Mouse (Mus musculus) adrenal gland, postnatal 14 days (tissue): ENCODE measurements at regions not wholly inside any gene's neighbourhood (a gene's known extent, or its start where the extent isn't known, plus 50 kb on each side); places are given as distances from the start of the nearest gene placed in this dataset.
A peak's percentile ranks its signal among the peaks of the same experiment; 100 is the strongest.
"Not testable (repeated sequence)": the region's sequence is repeated elsewhere in the genome, so short reads cannot be mapped to it uniquely, and the experiment has no call there.

Source experiments
- DNase-seq: peaks from one replicate; pipeline ENCODE4 v3.0.0; 2021; ENCODE audit warnings: mixed read lengths

DNA sequence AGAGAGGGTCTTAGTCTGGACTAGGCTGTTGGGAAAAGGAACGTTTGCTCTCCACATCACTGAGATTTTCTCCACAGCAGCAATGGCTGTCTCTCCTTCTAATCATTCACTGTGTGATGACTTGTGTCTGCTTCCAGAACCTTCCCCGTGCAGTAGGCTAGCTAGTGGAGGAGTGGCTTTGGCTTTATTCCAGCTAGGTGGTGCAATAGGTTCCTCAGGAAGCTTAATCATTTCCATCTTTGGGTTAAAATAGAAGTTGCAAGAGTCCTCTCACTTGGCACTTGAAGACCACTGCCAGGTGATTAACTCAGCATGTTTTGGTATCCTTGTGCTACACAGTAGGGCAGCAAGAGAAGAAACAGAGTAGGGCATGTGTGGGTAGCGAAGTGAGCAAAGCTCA, 314.2 kb upstream of the Cdh4 start:
- no peak for DNase-seq

DNA sequence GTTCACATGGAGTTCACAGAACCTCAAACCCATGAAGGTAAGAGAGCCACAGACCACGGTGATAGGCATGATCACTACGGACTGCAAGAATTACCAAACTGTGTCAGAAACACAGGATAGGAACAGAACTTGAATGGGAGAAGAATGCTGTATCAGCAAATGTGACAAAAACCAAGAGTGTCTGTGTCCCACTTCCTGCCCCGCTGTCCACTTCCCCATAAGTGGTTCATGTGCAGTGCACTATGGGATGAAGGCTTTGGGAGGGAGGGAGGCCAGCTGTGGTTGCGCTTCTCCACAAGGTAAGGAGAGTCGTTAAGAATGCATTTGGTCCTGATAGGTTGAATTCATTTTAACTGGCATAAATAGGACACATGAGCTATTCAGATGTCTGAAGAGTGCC, 313.8 kb upstream of the Cdh4 start:
- DNase-seq: no peak

DNA sequence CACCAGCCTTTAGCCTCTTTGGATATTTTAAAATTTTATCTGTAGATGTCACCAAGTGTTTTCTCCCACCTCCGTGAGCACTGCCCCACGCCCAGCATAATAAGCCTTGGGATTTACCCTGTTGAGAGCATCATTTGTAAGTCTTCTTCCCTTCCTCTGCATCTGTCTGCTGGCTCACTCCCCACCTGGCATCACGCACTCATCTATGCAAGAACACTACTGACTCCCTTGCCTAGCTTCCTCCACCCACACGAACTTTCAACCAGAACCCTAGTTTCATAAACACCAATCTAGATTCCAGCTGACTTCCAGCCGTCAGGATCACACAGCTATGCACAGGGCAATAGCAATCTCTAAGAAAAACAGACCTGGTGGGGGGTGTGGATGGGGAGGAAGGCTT, 311.2 kb upstream of the Cdh4 start:
- no peak for DNase-seq

- no peak for DNase-seq
Observed at GRCm38 (mm10) chr2:179142313-179142712, 299.9 kb upstream of the Cdh4 start.

DNA sequence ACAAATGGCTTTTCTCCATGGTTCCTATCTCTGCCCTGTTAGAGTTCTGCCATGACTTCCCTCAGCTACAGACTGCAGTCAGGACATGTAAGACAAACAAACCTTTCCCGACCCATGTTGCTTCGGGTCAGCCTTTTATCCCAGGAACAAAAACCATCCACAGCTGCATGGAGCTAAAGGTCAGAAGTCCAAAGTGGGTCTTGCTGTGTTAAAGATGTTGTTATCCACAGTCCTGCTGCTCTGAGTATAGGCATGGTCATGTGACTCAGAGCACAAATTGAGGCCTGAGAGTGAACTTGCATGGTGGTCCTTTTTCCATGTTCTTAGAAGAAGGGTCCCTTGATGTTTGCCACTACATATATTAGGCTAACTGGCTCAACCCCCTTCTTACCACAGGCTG, 296.5 kb upstream of the Cdh4 start:
- DNase-seq: no peak

- no peak for DNase-seq
Observed at GRCm38 (mm10) chr2:179146274-179146673, 296.0 kb upstream of the Cdh4 start.

DNA sequence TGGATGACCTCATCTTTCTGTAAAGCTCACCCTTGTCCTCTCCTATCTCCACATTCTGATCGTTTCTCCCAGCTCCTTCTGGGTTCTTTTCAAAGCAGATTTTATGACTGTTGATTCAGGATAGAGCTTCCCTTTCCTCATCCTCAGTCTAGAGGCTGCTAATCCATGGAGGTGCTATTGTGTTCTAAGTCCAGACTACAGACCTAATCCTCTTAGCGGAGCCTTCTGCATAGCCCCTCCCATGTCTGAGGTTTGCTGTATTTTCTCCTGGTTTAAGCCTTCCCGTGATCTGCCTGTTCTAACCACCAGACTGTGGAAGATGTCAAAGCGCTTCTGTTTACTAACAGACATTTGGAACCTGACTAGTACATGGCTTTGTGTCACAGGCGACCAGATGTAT, 294.0 kb upstream of the Cdh4 start:
- no peak for DNase-seq

DNA sequence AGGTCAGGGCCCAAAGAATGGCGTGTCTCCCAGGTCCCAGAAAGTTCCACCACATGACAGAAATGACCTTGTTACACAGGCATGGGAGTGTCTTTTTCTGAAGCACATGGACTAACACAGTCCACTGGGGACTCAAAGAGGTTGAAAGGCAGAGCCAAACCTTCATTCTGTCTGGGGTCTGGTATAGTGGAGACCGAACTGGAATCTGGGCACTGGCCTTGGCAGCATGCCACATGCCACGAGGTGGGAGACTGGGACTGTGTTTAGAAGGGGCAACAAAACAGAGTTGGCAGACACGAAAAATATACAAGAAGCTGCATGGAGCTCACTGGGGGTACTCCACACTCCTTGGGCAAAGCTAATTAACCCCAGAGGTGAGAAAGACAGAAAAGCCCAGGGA, 293.6 kb upstream of the Cdh4 start:
- no peak for DNase-seq

- no peak for DNase-seq
Observed at GRCm38 (mm10) chr2:179158881-179159280, 283.4 kb upstream of the Cdh4 start.

GRCm38 (mm10) chr2:179163116-179163515, 279.1 kb upstream of the Cdh4 start:
- DNase-seq: no peak

DNA sequence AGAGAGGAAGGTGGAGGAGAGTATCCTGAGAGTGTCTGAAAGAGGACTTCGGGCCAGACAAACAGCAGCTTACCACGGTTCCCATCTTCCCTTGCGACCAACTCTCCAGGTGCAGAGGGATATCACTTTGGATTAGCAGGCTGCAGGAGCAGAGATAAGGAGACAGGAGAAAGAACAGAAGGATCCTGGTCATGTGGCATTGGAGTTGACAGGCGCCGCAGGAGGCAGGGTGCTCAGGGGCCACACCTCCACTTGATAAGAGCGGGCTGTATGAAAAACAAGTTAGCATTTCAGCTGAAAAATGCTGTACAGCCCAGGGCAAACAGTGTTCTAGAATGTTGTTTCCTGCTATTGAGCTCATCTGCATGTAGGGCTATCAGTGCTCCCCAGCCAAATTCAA, 272.1 kb upstream of the Cdh4 start:
- DNase-seq: no peak

- DNase-seq: no peak
Observed at GRCm38 (mm10) chr2:179170608-179171007, 271.6 kb upstream of the Cdh4 start.

- DNase-seq: not testable (repeated sequence)
Observed at GRCm38 (mm10) chr2:179176835-179177530, 265.2 kb upstream of the Cdh4 start.

GRCm38 (mm10) chr2:179181366-179181765, 260.9 kb upstream of the Cdh4 start:
- DNase-seq: no peak

DNA sequence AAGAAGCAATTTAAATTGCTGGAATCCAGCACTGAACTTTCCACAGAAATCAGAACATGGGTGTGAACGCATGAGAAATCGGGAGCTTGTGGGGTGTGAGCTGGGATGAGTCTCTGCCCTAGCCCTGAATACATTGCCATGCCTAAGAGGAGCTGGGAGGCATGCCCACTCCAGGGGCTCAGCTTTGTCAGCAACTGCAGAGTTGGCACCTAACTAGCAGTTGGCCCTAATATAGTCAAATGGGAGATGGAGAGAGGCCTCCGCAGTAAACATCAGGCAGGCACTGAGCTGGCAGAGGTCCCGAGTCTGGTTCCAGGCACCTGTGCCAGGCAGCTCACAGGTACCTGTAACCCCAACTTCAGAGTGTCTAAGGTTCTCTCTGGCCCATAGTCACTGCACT, 260.1 kb upstream of the Cdh4 start:
- DNase-seq: no peak

DNA sequence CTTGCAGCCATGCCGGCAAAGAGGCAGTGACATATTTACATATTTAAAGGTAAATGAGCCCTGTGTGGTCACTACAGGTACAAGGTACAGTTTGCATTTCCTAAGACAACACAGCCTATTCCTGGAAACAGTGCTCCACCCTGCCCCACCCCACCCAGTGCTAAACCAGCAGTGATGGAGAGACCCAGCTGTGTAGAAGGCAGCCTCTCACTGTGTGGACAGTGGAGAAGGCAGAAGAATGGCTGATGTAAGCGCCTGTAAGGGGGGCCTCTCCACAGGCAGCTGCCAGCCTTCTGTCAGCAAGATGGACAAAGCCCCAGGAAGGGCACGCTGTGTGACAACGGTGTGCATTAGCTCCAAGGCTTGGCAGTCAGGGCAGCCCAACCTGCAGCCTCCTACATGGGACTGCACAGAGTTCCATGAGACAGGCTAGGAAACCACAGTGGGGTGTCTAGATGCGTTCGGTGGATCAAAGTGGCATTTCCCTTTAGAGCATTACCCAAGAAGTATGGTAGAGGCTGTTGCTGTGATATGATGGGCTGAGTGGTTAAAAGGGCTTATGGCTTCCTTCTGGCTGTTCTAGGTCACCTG, 249.2 kb upstream of the Cdh4 start:
- no peak for DNase-seq

DNA sequence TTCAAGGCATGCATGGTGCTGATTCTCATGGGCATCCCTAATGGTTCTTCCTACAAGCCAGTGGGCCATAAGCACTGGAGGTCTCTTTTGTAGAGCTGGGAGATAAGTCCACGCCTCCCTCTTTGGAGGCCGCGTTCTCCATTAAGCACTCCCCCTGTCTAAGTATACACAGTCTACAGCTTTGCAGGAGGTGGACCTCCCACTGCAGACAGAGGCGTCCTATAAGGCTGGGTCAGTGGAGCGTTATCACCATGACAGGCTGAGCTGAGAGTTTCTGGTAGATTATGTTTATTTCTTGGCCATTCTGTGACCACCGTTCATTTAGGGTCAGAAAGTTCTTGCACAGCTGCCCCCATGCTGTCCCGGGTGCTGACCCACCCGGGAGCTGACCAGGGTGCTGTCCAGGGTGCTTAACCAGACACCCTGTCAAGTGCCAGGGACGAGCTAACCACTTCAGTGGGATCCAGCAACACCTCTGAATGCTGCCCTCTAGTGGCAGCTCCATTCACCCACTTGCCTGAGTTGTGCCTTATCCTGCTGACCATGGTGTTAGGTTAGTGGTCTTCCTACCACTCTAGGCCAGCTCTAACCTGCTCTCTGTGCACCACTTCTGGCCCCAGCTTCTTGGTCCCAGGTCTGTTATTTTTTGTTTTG, 248.6 kb upstream of the Cdh4 start:
- DNase-seq: peak; percentile 88

- no peak for DNase-seq
Observed at GRCm38 (mm10) chr2:179197471-179197870, 244.8 kb upstream of the Cdh4 start.

DNA sequence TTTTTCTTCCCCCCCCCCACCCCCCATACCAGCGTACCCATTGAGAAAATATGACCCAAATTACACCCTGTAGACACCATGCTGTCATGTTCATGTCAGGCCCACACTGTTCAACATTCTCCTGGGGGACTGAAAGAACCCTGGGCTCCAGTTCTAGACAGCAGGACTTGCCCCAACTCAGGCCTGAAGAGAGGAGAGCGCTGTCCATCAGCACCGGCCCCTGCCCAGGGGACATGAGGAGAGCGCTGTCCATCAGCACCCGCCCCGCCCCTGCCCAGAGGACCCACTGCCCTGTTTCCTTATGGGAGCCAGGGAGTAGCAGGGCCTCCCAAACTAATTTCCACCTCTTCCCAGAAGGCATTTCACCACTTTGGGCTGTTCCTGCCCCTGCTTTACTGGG, 241.7 kb upstream of the Cdh4 start:
- peak; percentile 61 for DNase-seq

DNA sequence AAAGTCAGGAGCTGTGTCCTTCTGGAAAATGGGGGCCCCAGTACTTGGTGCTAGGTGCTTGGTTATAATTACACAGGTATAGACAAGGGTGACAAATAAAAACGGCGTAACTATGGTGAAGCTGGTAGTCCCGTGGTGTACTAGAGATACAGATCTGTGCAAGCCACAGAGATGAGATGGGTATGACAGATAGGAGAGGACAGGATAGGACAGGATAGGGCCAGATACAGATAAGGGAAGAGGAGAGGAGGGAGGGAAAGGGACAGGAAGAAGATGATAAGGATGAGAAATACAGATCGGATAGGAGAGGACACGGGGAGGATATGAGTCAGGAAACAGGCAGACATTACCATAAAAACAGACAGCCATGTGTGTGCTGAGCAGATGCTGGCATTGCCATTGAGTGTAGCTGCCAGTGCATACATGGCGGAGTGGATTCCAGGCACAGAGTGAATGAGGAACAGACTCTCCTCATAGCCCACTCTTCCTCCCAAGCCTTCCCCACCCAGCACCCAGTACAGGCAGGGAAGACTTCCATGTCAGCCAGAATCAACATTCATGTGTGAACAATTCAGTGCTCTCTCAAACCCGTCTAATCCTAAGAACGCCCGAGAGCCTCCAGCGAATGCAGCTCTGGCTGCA, 231.9 kb upstream of the Cdh4 start:
- DNase-seq: no peak

GRCm38 (mm10) chr2:179216773-179217172, 225.5 kb upstream of the Cdh4 start:
- no peak for DNase-seq

- no peak for DNase-seq
Observed at GRCm38 (mm10) chr2:179228096-179228495, 214.1 kb upstream of the Cdh4 start.

GRCm38 (mm10) chr2:179231708-179232354, 210.4 kb upstream of the Cdh4 start:
- no peak for DNase-seq
